Mouse (Mus musculus) erythroblast, embryonic 14.5 days (primary cell): ENCODE measurements around the gene Nptxr. TPM values are rescaled to one million over a fixed set of nuclear protein-coding genes. Genes with fewer than 3 reads are reported as not detected.
A peak's percentile ranks its signal among the peaks of the same experiment; 100 is the strongest.

ENCODE experiments used
- H3K27me3 ChIP-seq: 2 replicates; pipeline ENCODE4 v1.6.1; 2012; ENCODE audit warnings: inconsistent platforms; ENCODE audit not compliant: control insufficient read depth
- H3K36me3 ChIP-seq: 2 replicates; pipeline ENCODE4 v1.6.1; 2012; ENCODE audit warnings: mild to moderate bottlenecking, inconsistent platforms; ENCODE audit not compliant: control insufficient read depth
- H3K4me1 ChIP-seq: 2 replicates; pipeline ENCODE4 v1.6.1; 2012; ENCODE audit warnings: inconsistent platforms; ENCODE audit not compliant: control insufficient read depth
- H3K4me3 ChIP-seq: replicated peaks from 2 replicates; pipeline ENCODE3; 2012; ENCODE audit warnings: moderate library complexity, mild to moderate bottlenecking, inconsistent platforms
- H3K9me3 ChIP-seq: 2 replicates; pipeline ENCODE4 v1.6.1; 2012; ENCODE audit warnings: low read length, inconsistent platforms, mixed read lengths; ENCODE audit not compliant: control insufficient read depth
- GATA1 ChIP-seq: IDR thresholded peaks from 2 replicates; pipeline ENCODE4 v1.6.1; 2012; ENCODE audit warnings: low read length, inconsistent platforms, mixed read lengths
- TAL1 ChIP-seq: IDR thresholded peaks from 3 replicates; pipeline ENCODE4 v1.6.1; 2012; ENCODE audit warnings: low read length, inconsistent platforms, mixed read lengths
- polyA plus RNA-seq: library from polyadenylated mRNA; stranded (reverse); fragments of >175 nt; gene quantifications from 2 replicates; pipeline ENCODE4 v1.2.3, GENCODE M21; 2012

The Nptxr gene
- polyA plus RNA-seq = not detected in 2 replicates

GRCm38 (mm10) chr15:79804352-79805071 lies at the start of gene Nptxr:
Gene Nptxr (minus strand): TSS chr15:79804766.
- Histone ChIP-seq H3K36me3 (no peaks in the 10 kb centered on the region), H3K27me3 (peaks cover 83% of the 10 kb centered on the region), H3K9me3 (peaks cover 6% of the 10 kb centered on the region; the same call in 1 of the 2 replicates), H3K4me1 (peaks cover 7% of the 10 kb centered on the region), H3K4me3 (no peak within 1 kb of the TSS)
- TF ChIP-seq GATA1 (no peak), TAL1 (no peak)

DNA sequence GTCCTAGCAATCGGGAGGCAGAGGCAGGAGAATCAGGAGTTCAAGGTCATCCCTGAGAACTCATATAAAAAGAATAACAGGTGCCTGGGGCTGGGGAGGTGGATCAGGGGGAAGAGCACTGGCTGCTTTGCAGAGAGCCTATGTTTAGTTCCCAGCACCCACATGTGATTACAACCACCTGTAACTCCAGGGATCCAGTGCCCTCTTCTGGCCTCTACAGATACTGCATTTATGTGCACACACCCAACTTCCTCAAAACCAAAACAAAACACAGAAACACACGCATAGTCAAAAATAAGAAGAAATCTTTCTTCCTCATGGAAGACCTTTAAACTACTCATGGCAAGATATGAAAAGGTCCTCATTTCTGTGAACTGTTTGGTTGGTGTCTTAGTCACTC lies 45.6 kb upstream of the Nptxr start:
- H3K9me3 ChIP-seq = peaks cover 6% of the 10 kb centered on the region; the same call in 1 of the 2 replicates
- peaks cover 3% of the 10 kb centered on the region for H3K27me3 ChIP-seq
- H3K4me1 ChIP-seq = no peaks in the 10 kb centered on the region
- H3K36me3 ChIP-seq = no peaks in the 10 kb centered on the region
- TF ChIP-seq GATA1 (no peak), TAL1 (no peak)
- no peak overlapping the region for H3K4me3 ChIP-seq

DNA sequence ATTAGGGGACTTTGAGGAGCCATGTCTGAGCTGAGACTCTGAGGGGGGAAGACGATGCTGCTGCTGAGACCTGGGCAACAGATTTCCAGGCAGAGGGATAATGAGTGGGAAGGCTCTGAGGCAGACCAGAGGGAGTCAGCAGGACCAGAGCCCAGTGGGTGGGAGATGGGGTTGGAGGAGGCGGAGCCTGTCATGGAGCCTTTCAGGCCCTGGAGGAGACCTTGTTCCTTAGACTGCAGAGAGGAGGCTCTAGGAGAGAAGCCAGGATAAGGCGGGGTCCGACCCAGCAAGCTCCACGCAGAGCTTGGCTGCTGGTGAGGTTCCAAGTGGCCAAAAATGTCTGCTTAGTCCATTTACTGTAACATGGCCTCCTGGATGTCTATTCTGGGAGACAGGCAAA lies 42.5 kb upstream of the Nptxr start:
- Histone ChIP-seq H3K4me1 (no peaks in the 10 kb centered on the region), H3K9me3 (peaks cover 6% of the 10 kb centered on the region; the same call in 1 of the 2 replicates), H3K36me3 (no peaks in the 10 kb centered on the region), H3K27me3 (peaks cover 3% of the 10 kb centered on the region), H3K4me3 (no peak overlapping the region)
- TF ChIP-seq GATA1 (no peak), TAL1 (no peak)

GRCm38 (mm10) chr15:79845986-79846385 lies 41.4 kb upstream of the Nptxr start:
- Histone ChIP-seq H3K36me3 (no peaks in the 10 kb centered on the region), H3K9me3 (peaks cover 6% of the 10 kb centered on the region; the same call in 1 of the 2 replicates), H3K4me1 (no peaks in the 10 kb centered on the region), H3K27me3 (peaks cover 8% of the 10 kb centered on the region), H3K4me3 (no peak overlapping the region)
- TF ChIP-seq TAL1 (no peak), GATA1 (no peak)

DNA sequence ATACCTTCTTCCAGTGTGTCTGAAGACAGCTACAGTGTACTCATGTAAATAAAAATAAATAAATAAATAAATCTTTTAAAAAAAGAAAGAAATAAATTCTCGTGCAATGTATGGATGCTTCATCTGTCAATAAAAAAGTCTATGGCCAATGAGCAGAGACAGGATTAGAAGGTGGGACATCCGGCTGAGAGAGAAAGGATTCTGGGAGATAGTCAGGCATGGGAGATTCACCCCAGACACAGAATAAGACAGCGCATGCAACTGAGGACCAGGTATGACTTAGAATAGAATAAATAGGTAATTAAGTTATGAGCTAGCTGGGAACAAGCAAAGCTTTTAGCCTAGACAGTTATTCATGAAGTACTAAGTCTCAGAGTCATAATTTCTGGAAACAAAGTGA lies 38.4 kb upstream of the Nptxr start:
- H3K9me3 ChIP-seq = no peaks in the 10 kb centered on the region
- H3K4me3 ChIP-seq = no peak overlapping the region
- peaks cover 11% of the 10 kb centered on the region for H3K27me3 ChIP-seq
- TF ChIP-seq TAL1 (no peak), GATA1 (no peak)
- no peaks in the 10 kb centered on the region for H3K4me1 ChIP-seq
- no peaks in the 10 kb centered on the region for H3K36me3 ChIP-seq

DNA sequence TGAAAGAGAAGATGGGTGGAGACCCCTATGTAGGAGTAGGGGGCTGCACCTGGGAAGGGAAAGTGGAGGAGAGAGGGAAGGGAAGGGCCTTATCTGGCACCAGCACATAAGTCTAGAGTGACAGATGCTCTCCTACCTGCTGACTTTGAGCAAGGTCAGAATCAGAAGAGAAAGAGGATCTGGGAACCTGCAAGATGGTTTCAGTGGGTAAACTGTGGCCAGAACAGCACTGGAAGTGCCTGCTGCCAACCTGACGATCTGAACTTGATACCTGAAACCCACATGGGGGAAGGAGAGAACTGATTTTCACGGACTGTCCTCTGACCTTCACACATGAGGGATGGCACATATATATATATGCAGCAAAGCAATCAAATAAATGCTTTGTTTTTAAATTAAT lies 35.7 kb upstream of the Nptxr start:
- Histone ChIP-seq H3K4me3 (no peak overlapping the region), H3K4me1 (no peaks in the 10 kb centered on the region), H3K36me3 (no peaks in the 10 kb centered on the region), H3K9me3 (no peaks in the 10 kb centered on the region), H3K27me3 (peaks cover 10% of the 10 kb centered on the region)
- TF ChIP-seq TAL1 = no peak
- TF ChIP-seq GATA1 = no peak

- no peaks in the 10 kb centered on the region for H3K9me3 ChIP-seq
- H3K27me3 ChIP-seq = peaks cover 5% of the 10 kb centered on the region
- peaks cover 33% of the 10 kb centered on the region for H3K4me1 ChIP-seq
- no peak for TF ChIP-seq GATA1
- no peak for TF ChIP-seq TAL1
- H3K36me3 ChIP-seq = peaks cover 9% of the 10 kb centered on the region
- no peak overlapping the region for H3K4me3 ChIP-seq
These were observed 30.3 kb upstream of the Nptxr start for GRCm38 (mm10) chr15:79834881-79835260.

DNA sequence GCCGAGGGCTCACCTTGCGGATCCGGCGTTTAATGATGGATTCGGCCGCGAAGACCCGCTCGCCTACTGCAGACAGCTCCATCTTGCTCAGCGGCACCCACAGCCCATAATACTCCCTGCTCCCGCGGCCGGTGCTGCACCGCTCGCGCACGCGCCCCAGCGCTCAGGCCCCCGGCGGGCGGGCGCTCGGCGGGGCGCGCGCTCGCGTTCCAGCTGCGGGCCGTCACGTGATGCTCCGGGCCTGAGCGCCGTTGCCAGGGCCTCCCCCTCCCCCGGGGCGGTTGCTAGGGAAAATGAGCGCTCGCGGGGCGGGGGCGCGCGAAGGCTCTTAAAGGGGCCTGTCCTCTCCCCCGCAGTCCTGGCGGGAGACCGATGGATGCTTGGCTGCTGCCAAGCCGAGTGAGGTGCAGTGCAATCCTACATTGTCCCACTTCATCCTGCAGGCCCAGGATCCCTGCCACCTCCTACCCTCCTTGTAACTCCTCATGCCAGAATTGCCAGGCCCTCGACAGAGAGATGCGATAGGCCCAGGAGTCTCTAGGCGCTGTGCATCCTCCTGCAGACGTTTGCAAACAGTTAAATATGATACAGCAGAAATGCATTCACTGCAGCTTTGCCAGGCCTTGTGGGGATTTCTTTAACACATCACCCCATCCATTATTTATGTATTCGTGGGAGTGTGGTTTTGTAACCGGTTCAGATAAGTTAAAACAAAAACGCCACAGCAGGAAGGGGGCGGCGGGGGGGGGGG lies 29.7 kb upstream of the Nptxr start, which contains the start of the genes Npcd and Cbx6:
Npcd (minus strand) TSS at position 108 of the 751 bp plus-strand sequence.
Cbx6 (minus strand) TSS at position 559 of the 751 bp plus-strand sequence.
- no peaks in the 10 kb centered on the region for H3K9me3 ChIP-seq
- TF ChIP-seq GATA1 = no peak
- no peak for TF ChIP-seq TAL1

More for the DNA sequence above, 29.7 kb upstream of the Nptxr start, which contains the start of the genes Npcd and Cbx6:
- peaks cover 33% of the 10 kb centered on the region for H3K4me1 ChIP-seq
- H3K27me3 ChIP-seq = peaks cover 5% of the 10 kb centered on the region
- peaks cover 12% of the 10 kb centered on the region for H3K36me3 ChIP-seq
- H3K4me3 ChIP-seq = peak within 1 kb of the TSS; percentile 85
